Mouse (Mus musculus) heart, embryonic 11.5 days (tissue): ENCODE results near the gene Rpl19. TPM values are rescaled to one million over a fixed set of nuclear protein-coding genes. Genes with fewer than 3 reads are reported as not detected.

Experiments
- ATAC-seq: fragments of 200-750 bp; cut with Nextera tagmentation; replicated peaks from 2 replicates; pipeline ENCODE4 v1.8.0; 2017; ENCODE audit warnings: moderate library complexity; ENCODE audit not compliant: insufficient number of reproducible peaks, low FRiP score, low TSS enrichment
- H3K27ac ChIP-seq: fragments of 300-500 bp; sonication (generic); 2 replicates; pipeline ENCODE4 v1.5.1; 2014; ENCODE audit warnings: mild to moderate bottlenecking, low read depth, low read length
- H3K27me3 ChIP-seq: fragments of 300-500 bp; sonication (generic); 2 replicates; pipeline ENCODE4 v1.6.1; 2014; ENCODE audit warnings: mild to moderate bottlenecking, low read length, mixed read lengths; ENCODE audit not compliant: control insufficient read depth, insufficient read depth
- H3K36me3 ChIP-seq: fragments of 300-500 bp; sonication (generic); 2 replicates; pipeline ENCODE4 v1.6.1; 2014; ENCODE audit warnings: mild to moderate bottlenecking, low read length, moderate library complexity, mixed read lengths; ENCODE audit not compliant: control insufficient read depth, insufficient read depth
- H3K4me1 ChIP-seq: fragments of 300-500 bp; sonication (generic); 2 replicates; pipeline ENCODE4 v1.6.1; 2014; ENCODE audit warnings: low read length; ENCODE audit not compliant: control insufficient read depth, insufficient read depth
- H3K4me2 ChIP-seq: fragments of 300-500 bp; sonication (generic); 2 replicates; pipeline ENCODE4 v1.6.1; 2014; ENCODE audit warnings: mild to moderate bottlenecking, moderate library complexity
- H3K4me3 ChIP-seq: fragments of 300-500 bp; sonication (generic); 2 replicates; pipeline ENCODE4 v1.5.1; 2014; ENCODE audit warnings: low read depth, low read length
- H3K9ac ChIP-seq: fragments of 300-500 bp; sonication (generic); 2 replicates; pipeline ENCODE4 v1.6.1; 2014; ENCODE audit warnings: mild to moderate bottlenecking, low read depth, low read length, moderate library complexity
- H3K9me3 ChIP-seq: fragments of 300-500 bp; sonication (generic); replicated peaks from 2 replicates; pipeline ENCODE4 v1.6.1; 2016; ENCODE audit warnings: low read length; ENCODE audit not compliant: control insufficient read depth
- WGBS: fragments of 180-500 bp; shearing (Covaris S2); extraction: QIAGEN DNeasy Blood & Tissue Kit; methylation state at CpG from one replicate; pipeline ENCODE4 v1.1.7; 2014; ENCODE audit not compliant: insufficient replicate concordance; 5-methylcytosine and 5-hydroxymethylcytosine counted together
- polyA plus RNA-seq: library from polyadenylated mRNA; unstranded; fragments of >200 nt; fragmentation: Nextera tagmentation; extraction: Ambion mirVana; gene quantifications from 2 replicates; pipeline ENCODE4 v1.2.1, GENCODE M21; 2014

Rpl19 gene
- polyA plus RNA-seq, 1 experiment from 2014 or later, result 888 TPM

DNA sequence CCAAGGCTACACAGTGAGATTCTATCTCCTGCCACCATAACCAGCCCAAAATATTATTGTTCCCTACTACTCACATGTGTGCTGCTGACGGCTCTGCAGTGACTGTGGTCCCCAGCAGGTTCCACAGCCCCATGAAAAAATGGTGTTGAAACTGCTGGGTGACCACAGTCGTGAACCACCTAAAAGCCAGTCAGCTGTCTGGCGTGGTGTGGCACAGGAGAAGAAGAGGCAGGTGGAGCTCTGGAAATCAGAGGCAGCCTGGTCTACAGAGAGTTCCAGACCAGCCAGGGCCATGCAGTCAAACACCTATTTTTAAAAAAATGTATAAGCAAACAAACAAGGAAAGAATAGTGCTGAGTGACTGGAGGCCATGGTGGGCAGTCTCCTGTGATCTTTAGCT is 34.9 kb downstream of the Rpl19 start:
- Histone ChIP-seq H3K9ac (no peak overlapping the region), H3K36me3 (no peaks in the 10 kb centered on the region), H3K4me2 (no peak overlapping the region), H3K4me1 (peaks cover 3% of the 10 kb centered on the region; the same call in 1 of the 2 replicates), H3K4me3 (no peak overlapping the region), H3K27me3 (no peaks in the 10 kb centered on the region), H3K9me3 (no peaks in the 10 kb centered on the region), H3K27ac (no peak overlapping the region)
- ATAC-seq, result no peak
- 72% methylated on average over 3 of the region's 3 CpGs for whole genome bisulfite sequencing

DNA sequence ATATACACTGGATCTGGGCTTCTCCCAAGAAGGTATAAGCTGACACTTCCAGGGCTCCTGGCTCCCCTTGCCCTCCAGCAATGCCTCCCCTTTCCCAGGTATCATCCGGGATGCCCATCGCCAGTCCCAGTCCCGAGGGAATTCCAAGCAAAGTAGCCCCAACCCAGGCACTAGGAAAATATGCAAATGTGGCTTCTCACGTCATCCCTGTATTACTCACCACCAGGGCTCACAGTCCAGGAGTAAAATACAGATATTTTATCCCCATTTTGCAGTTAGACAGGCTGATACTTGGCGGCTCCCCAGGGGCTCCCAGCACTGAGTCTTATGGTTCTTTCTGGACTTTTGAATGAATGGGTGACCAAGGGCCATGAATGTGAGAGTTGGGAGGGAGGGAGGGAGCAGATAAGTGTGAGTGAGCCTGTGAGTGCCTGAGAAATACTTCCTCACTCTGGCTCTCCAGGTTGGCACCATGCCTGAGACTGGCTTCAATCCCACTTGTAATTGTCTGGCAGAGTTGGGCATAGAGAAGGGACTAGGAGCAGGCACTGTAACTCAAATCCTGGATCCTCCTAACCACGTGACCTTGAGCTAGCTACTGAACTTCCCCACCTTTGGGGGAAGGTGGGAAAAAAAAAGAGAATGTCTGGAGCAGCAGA is 35.5 kb downstream of the Rpl19 start:
- no peak for ATAC-seq
- 57% methylated on average over 6 of the region's 6 CpGs for WGBS
- H3K36me3 ChIP-seq, result no peaks in the 10 kb centered on the region
- no peak overlapping the region for H3K9ac ChIP-seq
- peaks cover 3% of the 10 kb centered on the region; the same call in 1 of the 2 replicates for H3K4me1 ChIP-seq
- H3K27ac ChIP-seq, result no peak overlapping the region
- H3K9me3 ChIP-seq, result no peaks in the 10 kb centered on the region
- H3K4me2 ChIP-seq, result no peak overlapping the region
- no peak overlapping the region for H3K4me3 ChIP-seq
- no peaks in the 10 kb centered on the region for H3K27me3 ChIP-seq

DNA sequence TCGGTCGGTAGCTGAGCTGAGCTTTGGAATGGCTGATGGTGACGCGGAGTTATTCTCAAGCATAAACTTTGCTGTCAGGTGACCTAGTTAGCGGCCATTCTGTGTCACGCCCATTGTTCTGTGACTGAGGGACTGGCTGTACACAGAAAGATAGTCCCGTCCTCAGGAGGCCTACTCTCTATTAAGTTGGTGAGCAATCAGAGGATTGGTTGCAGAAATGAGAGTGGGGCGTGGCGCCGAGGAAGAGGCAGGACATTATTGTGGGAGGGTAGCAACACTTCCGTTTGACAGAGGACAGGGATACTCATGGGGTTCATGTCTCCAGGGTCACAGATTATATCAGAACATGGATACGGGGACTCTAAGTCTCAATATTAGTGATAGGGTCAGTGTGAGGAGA is 39.7 kb downstream of the Rpl19 start:
- no peak overlapping the region for H3K9ac ChIP-seq
- H3K27ac ChIP-seq, result no peak overlapping the region
- WGBS, result 90% methylated on average over 12 of the region's 12 CpGs

DNA sequence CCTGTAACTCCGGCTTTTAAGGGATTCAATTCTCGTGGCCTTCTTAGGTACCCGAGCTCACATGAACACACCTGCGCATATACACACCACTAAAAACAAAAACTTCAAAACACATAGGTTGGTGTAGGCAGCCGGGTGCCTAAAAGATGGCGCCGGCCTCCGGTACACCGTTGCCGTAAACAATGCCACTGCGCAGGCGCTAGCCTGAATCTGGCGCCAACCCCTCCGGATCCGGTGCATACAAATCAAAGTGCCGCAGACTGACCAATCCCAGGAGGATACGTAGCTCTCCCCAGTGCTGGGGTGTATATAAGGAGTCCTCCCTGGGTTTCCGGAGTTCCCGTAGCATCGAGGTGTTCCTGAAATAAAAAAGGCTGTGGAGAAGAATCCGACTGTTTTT is 40.7 kb downstream of the Rpl19 start:
- WGBS, result 89% methylated on average over 21 of the region's 21 CpGs
- no peaks in the 10 kb centered on the region for H3K4me1 ChIP-seq
- no peaks in the 10 kb centered on the region for H3K36me3 ChIP-seq
- H3K4me3 ChIP-seq, result no peak overlapping the region
- no peaks in the 10 kb centered on the region for H3K9me3 ChIP-seq
- no peaks in the 10 kb centered on the region for H3K27me3 ChIP-seq
- no peak overlapping the region for H3K27ac ChIP-seq
- H3K9ac ChIP-seq, result no peak overlapping the region
- ATAC-seq, result no peak
- no peak overlapping the region for H3K4me2 ChIP-seq

More for the DNA sequence above, 39.7 kb downstream of the Rpl19 start:
- Histone ChIP-seq H3K27me3 (no peaks in the 10 kb centered on the region), H3K4me3 (no peak overlapping the region), H3K9me3 (no peaks in the 10 kb centered on the region), H3K36me3 (no peaks in the 10 kb centered on the region), H3K4me2 (no peak overlapping the region), H3K4me1 (no peaks in the 10 kb centered on the region)
- ATAC-seq, result no peak

DNA sequence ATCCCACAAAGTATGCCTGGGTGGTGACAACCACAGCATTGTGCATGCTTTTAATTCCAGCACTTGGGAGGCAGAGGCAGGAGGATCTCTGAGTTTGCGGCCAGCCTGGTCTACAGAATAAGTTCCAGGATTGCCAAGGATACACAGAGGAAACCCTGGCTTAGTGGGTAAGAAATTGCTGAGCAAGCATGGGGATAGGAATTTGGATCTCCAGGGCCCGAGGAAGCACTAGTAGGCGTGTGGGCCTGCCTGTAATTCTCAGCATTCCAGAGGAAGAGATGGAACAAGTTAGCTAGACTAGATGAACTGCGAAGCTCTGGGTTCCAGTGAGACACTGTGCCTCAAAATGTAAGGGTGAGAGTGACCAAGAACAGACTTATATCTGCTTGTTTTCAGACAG is 46.9 kb downstream of the Rpl19 start:
- Histone ChIP-seq H3K4me1 (peaks cover 12% of the 10 kb centered on the region), H3K27ac (no peak overlapping the region), H3K9me3 (no peaks in the 10 kb centered on the region), H3K36me3 (no peaks in the 10 kb centered on the region), H3K4me3 (no peak overlapping the region), H3K4me2 (no peak overlapping the region), H3K27me3 (no peaks in the 10 kb centered on the region), H3K9ac (no peak overlapping the region)
- WGBS, result 85% methylated on average over 4 of the region's 4 CpGs
- ATAC-seq, result no peak

DNA sequence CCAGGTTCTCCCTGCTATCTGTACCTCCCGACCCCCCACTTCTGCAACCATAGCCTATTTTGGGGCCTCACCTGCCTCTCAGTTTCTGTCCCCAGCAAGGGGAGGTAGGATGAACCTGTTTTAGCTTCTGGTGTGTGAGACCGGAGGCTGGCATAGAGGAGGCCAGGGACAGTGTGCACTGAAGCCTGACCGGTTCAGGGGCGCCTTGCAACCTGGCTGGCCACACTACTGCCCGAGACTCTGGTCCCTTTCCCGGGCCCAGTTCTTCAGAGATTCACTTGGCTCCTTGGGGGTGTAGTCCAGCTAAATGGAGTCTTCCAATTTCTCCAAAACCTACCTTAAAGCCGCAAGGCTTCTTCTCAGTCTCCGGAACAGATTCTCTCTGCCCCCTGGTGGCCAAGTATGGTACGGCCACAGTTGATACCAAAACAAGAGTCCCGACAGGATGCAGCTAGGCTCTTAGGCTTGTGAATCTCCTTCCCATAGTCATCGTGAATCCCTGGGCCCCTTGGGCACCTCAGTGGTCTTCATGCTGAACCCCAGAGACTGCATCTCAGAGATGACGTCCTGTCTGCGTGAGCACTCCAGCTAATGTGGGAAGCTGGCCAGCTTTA is 48.8 kb downstream of the Rpl19 start:
- Histone ChIP-seq H3K27ac (no peak overlapping the region), H3K9ac (no peak overlapping the region), H3K4me3 (no peak overlapping the region), H3K4me1 (peaks cover 12% of the 10 kb centered on the region), H3K9me3 (no peaks in the 10 kb centered on the region), H3K36me3 (no peaks in the 10 kb centered on the region), H3K4me2 (peak overlapping the region; percentile 14), H3K27me3 (no peaks in the 10 kb centered on the region)
- no peak for ATAC-seq
- WGBS, result 16% methylated on average over 13 of the region's 13 CpGs

DNA sequence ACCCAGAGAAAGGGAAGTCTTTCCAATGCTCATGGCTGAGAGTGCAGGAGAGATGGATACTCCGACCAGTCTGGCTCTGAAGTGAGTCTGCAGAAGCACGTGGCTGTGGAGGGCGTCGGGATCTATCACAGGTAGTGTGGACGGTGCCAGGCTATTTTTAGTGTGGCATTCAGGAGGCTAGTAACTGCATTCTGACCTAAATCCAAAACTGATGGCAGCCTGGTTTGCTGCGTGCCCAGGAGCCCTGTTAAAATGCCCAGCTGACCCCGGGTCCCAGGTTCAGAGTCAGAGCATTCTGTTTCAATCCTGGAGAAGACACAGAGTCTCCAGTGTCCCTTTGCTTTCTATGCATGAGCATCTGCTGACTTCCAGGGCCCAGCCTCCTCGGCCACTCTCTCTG is 50.6 kb downstream of the Rpl19 start:
- Histone ChIP-seq H3K9ac (no peak overlapping the region), H3K27ac (no peak overlapping the region), H3K36me3 (peaks cover 2% of the 10 kb centered on the region; the same call in 1 of the 2 replicates), H3K4me2 (no peak overlapping the region), H3K27me3 (no peaks in the 10 kb centered on the region), H3K4me3 (no peak overlapping the region), H3K4me1 (peaks cover 12% of the 10 kb centered on the region), H3K9me3 (no peaks in the 10 kb centered on the region)
- no peak for ATAC-seq
- 54% methylated on average over 8 of the region's 8 CpGs for WGBS
